ENCODE assay signal across 8 mouse cellular contexts in genomic region chr1:171360253-171360652, GRCm38 (mm10). TPM values are rescaled to one million over a fixed set of nuclear protein-coding genes. Genes with fewer than 3 reads are reported as not detected.
DNase-seq lines count a peak whose midpoint lies in the region; ATAC-seq and TF ChIP-seq lines count a peak whose summit lies in the region.

No protein-coding gene starts in this region.

- TF ChIP-seq CTCF in layer of hippocampus, adult 2 months (conservative IDR thresholded peaks at IDR 0.05): no peak
- no peak for TF ChIP-seq CTCF in intestine, postnatal 0 days (IDR thresholded peaks at IDR 0.05; ENCODE audit: low read depth)

- H3K4me1 ChIP-seq in embryonic facial prominence, embryonic 13.5 days: peaks cover 17% of the 10 kb centered on the region
- peaks cover 6% of the 10 kb centered on the region; the same call in 1 of the 2 replicates for H3K4me1 ChIP-seq in intestine, postnatal 0 days (replicated peaks; ENCODE audit: control insufficient read depth, insufficient read depth, low read length)
- H3K4me1 ChIP-seq in midbrain, embryonic 13.5 days (replicated peaks): peaks cover 19% of the 10 kb centered on the region

- H3K4me3 ChIP-seq in layer of hippocampus, adult 2 months: peak overlapping the region; percentile 73
- peak overlapping the region; percentile 49 for H3K4me3 ChIP-seq in embryonic facial prominence, embryonic 13.5 days
- peak overlapping the region; percentile 54 for H3K4me3 ChIP-seq in intestine, postnatal 0 days (ENCODE audit: low read depth, low read length)
- H3K4me3 ChIP-seq in midbrain, embryonic 13.5 days (replicated peaks): peak overlapping the region; percentile 50

- 8% methylated on average over 26 of the region's 26 CpGs for WGBS in embryonic facial prominence, embryonic 13.5 days
- WGBS in intestine, postnatal 0 days: 14% methylated on average over 26 of the region's 26 CpGs
- WGBS in midbrain, embryonic 13.5 days: 2% methylated on average over 26 of the region's 26 CpGs

- H3K9me3 ChIP-seq in embryonic facial prominence, embryonic 13.5 days: no peaks in the 10 kb centered on the region
- H3K9me3 ChIP-seq in intestine, postnatal 0 days (ENCODE audit: control insufficient read depth): no peaks in the 10 kb centered on the region
- H3K9me3 ChIP-seq in midbrain, embryonic 13.5 days: no peaks in the 10 kb centered on the region

- H3K4me2 ChIP-seq in embryonic facial prominence, embryonic 13.5 days: peak overlapping the region; percentile 81
- H3K4me2 ChIP-seq in intestine, postnatal 0 days (replicated peaks; ENCODE audit: low read depth): peak overlapping the region; percentile 79
- peak overlapping the region; percentile 80 for H3K4me2 ChIP-seq in midbrain, embryonic 13.5 days (replicated peaks)

- no peaks in the 10 kb centered on the region for H3K27me3 ChIP-seq in embryonic facial prominence, embryonic 13.5 days
- no peaks in the 10 kb centered on the region for H3K27me3 ChIP-seq in intestine, postnatal 0 days (replicated peaks; ENCODE audit: control insufficient read depth, insufficient read depth, low read length)
- H3K27me3 ChIP-seq in midbrain, embryonic 13.5 days: no peaks in the 10 kb centered on the region

- H3K9ac ChIP-seq in embryonic facial prominence, embryonic 13.5 days: peak overlapping the region; percentile 73
- peak overlapping the region; percentile 31; the same call in 1 of the 2 replicates for H3K9ac ChIP-seq in intestine, postnatal 0 days (ENCODE audit: low read depth, low read length)
- peak overlapping the region; percentile 76 for H3K9ac ChIP-seq in midbrain, embryonic 13.5 days (replicated peaks)

- no peak; the same call in 1 of the 2 replicates for ATAC-seq in embryonic facial prominence, embryonic 13.5 days (ENCODE audit: insufficient number of reproducible peaks, insufficient read depth, low FRiP score, low TSS enrichment, low read depth)
- ATAC-seq in intestine, postnatal 0 days: peak; percentile 32; the same call in 1 of the 2 replicates
- ATAC-seq in midbrain, embryonic 13.5 days: no peak

- peaks cover 31% of the 10 kb centered on the region for H3K36me3 ChIP-seq in embryonic facial prominence, embryonic 13.5 days
- H3K36me3 ChIP-seq in intestine, postnatal 0 days (ENCODE audit: control insufficient read depth, insufficient read depth): peaks cover 19% of the 10 kb centered on the region
- peaks cover 26% of the 10 kb centered on the region for H3K36me3 ChIP-seq in midbrain, embryonic 13.5 days

- H3K27ac ChIP-seq in layer of hippocampus, adult 2 months: peak overlapping the region; percentile 97
- H3K27ac ChIP-seq in embryonic facial prominence, embryonic 13.5 days: peak overlapping the region; percentile 8; the same call in 1 of the 2 replicates
- H3K27ac ChIP-seq in intestine, postnatal 0 days (ENCODE audit: low read depth, low read length): no peak overlapping the region
- peak overlapping the region; percentile 83 for H3K27ac ChIP-seq in midbrain, embryonic 13.5 days

- peak; percentile 26 for DNase-seq in adrenal gland, adult 2 months
- no peak for DNase-seq in adrenal gland, adult 8-10 months
- DNase-seq in layer of hippocampus, adult 2 months (ENCODE audit: low spot score in 2 of 2): peak in 1 of 2 experiments; percentile 18
- no peak for DNase-seq in layer of hippocampus, adult 18-20 months (ENCODE audit: low spot score in 2 of 2)
- DNase-seq in embryo, embryonic 10.5 days (ENCODE audit: low spot score): no peak

RNA-seq across cellular contexts. Expression of gene Klhdc9, which starts 0.3 kb away (rescaled TPM):
- total RNA-seq in adrenal gland, adult 2 months (2021): 1 to 10 TPM; 1.1 to 3.8 TPM
- polyA plus RNA-seq in adrenal gland, adult 2 months (2012; rRNA removed): 3.3 and 4.3 TPM in 2 replicates
- 10 to 100 TPM in 1 of 4 experiments, 1 to 10 TPM in 3; 1.7 to 13.1 (median 6.2) TPM for total RNA-seq in adrenal gland, adult 8-10 months (2022)
- 1 to 10 TPM; 7.7 to 8.7 TPM for total RNA-seq in layer of hippocampus, adult 2 months (2021)
- 1 to 10 TPM; 6.0 to 6.1 TPM for total RNA-seq in layer of hippocampus, adult 18-20 months (2021)
- 1.2 and 1.9 TPM in 2 replicates for polyA plus RNA-seq in embryonic facial prominence, embryonic 13.5 days (2015; fragmentation: Nextera tagmentation; extraction: Ambion mirVana)
- polyA plus RNA-seq in intestine, postnatal 0 days (2015; fragmentation: Nextera tagmentation; extraction: Ambion mirVana): 0.48 and 0.82 TPM in 2 replicates
- polyA plus RNA-seq in midbrain, embryonic 13.5 days (2015; fragmentation: Nextera tagmentation; extraction: Ambion mirVana): 4.2 and 4.6 TPM in 2 replicates

RNA-seq across cellular contexts. Expression of gene Nectin4, which starts 9.6 kb away (rescaled TPM):
- total RNA-seq in adrenal gland, adult 2 months (2021): under 1 TPM; 0.09 to 0.14 TPM
- polyA plus RNA-seq in adrenal gland, adult 2 months (2012; rRNA removed): 0.20 and 0.21 TPM in 2 replicates
- total RNA-seq in adrenal gland, adult 8-10 months (2022): under 1 TPM; 0.10 to 0.54 (median 0.31) TPM
- 1 to 10 TPM; 5.1 to 6.1 TPM for total RNA-seq in layer of hippocampus, adult 2 months (2021)
- total RNA-seq in layer of hippocampus, adult 18-20 months (2021): 1 to 10 TPM; 6.3 to 6.7 TPM
- polyA plus RNA-seq in embryonic facial prominence, embryonic 13.5 days (2015; fragmentation: Nextera tagmentation; extraction: Ambion mirVana): 19.0 and 21.6 TPM in 2 replicates
- 0.38 and 0.48 TPM in 2 replicates for polyA plus RNA-seq in intestine, postnatal 0 days (2015; fragmentation: Nextera tagmentation; extraction: Ambion mirVana)
- polyA plus RNA-seq in midbrain, embryonic 13.5 days (2015; fragmentation: Nextera tagmentation; extraction: Ambion mirVana): 0.70 and 0.97 TPM in 2 replicates

RNA-seq across cellular contexts. Expression of gene Pfdn2, which starts 14.8 kb away (rescaled TPM):
- total RNA-seq in adrenal gland, adult 2 months (2021): 100 to 1,000 TPM; 154 TPM
- 3.5 and 4.0 TPM in 2 replicates for polyA plus RNA-seq in adrenal gland, adult 2 months (2012; rRNA removed)
- 100 to 1,000 TPM in 2 of 4 experiments, 10 to 100 TPM in 2; 76.7 to 184 (median 115) TPM for total RNA-seq in adrenal gland, adult 8-10 months (2022)
- total RNA-seq in layer of hippocampus, adult 2 months (2021): 100 to 1,000 TPM; 154 to 163 TPM
- total RNA-seq in layer of hippocampus, adult 18-20 months (2021): 100 to 1,000 TPM; 177 to 190 TPM
- polyA plus RNA-seq in embryonic facial prominence, embryonic 13.5 days (2015; fragmentation: Nextera tagmentation; extraction: Ambion mirVana): 119 and 125 TPM in 2 replicates
- polyA plus RNA-seq in intestine, postnatal 0 days (2015; fragmentation: Nextera tagmentation; extraction: Ambion mirVana): 69.5 and 73.1 TPM in 2 replicates
- 166 and 177 TPM in 2 replicates for polyA plus RNA-seq in midbrain, embryonic 13.5 days (2015; fragmentation: Nextera tagmentation; extraction: Ambion mirVana)

RNA-seq across cellular contexts. Expression of gene Nit1, which starts 14.8 kb away (rescaled TPM):
- 10 to 100 TPM; 82.6 to 92.9 TPM for total RNA-seq in adrenal gland, adult 2 months (2021)
- 70.1 and 74.7 TPM in 2 replicates for polyA plus RNA-seq in adrenal gland, adult 2 months (2012; rRNA removed)
- total RNA-seq in adrenal gland, adult 8-10 months (2022): 100 to 1,000 TPM in 1 of 4 experiments, 10 to 100 TPM in 3; 81.4 to 103 (median 89.6) TPM
- 10 to 100 TPM; 42.8 to 45.9 TPM for total RNA-seq in layer of hippocampus, adult 2 months (2021)
- total RNA-seq in layer of hippocampus, adult 18-20 months (2021): 10 to 100 TPM; 40.9 to 41.5 TPM
- polyA plus RNA-seq in embryonic facial prominence, embryonic 13.5 days (2015; fragmentation: Nextera tagmentation; extraction: Ambion mirVana): 43.4 and 44.9 TPM in 2 replicates
- 60.1 and 66.5 TPM in 2 replicates for polyA plus RNA-seq in intestine, postnatal 0 days (2015; fragmentation: Nextera tagmentation; extraction: Ambion mirVana)
- polyA plus RNA-seq in midbrain, embryonic 13.5 days (2015; fragmentation: Nextera tagmentation; extraction: Ambion mirVana): 57.5 and 61.3 TPM in 2 replicates

RNA-seq across cellular contexts. Expression of gene Arhgap30, which starts 28.5 kb away (rescaled TPM):
- total RNA-seq in adrenal gland, adult 2 months (2021): 1 to 10 TPM; 2.7 to 4.1 TPM
- 2.3 and 2.6 TPM in 2 replicates for polyA plus RNA-seq in adrenal gland, adult 2 months (2012; rRNA removed)
- 1 to 10 TPM; 3.4 to 7.5 (median 5.5) TPM for total RNA-seq in adrenal gland, adult 8-10 months (2022)
- 1 to 10 TPM; 1.9 to 2.2 TPM for total RNA-seq in layer of hippocampus, adult 2 months (2021)
- 1 to 10 TPM; 1.9 TPM for total RNA-seq in layer of hippocampus, adult 18-20 months (2021)
- 1.1 and 1.3 TPM in 2 replicates for polyA plus RNA-seq in embryonic facial prominence, embryonic 13.5 days (2015; fragmentation: Nextera tagmentation; extraction: Ambion mirVana)
- 1.3 TPM in 2 replicates for polyA plus RNA-seq in intestine, postnatal 0 days (2015; fragmentation: Nextera tagmentation; extraction: Ambion mirVana)
- 0.63 TPM in 2 replicates for polyA plus RNA-seq in midbrain, embryonic 13.5 days (2015; fragmentation: Nextera tagmentation; extraction: Ambion mirVana)
